In genomic region chr9:80658755-80659154, GRCm38 (mm10) we compare ENCODE assay signal across 22 mouse cellular contexts.
"Had no signal": no experiment of that assay in that cellular context is flagged by ENCODE, and none has a peak within 500 bp of the region (broad histone marks: within the 10 kb centered on the region; RNA-seq: fewer than 3 reads in every experiment).

No protein-coding gene starts in this region.

- DNase-seq: cerebellum, adult 2 months; cerebellum, adult 8-10 months; cerebellum, adult 9-10 months; cerebellum, adult 9-11 months; cerebellum, postnatal 10 days; cerebellum, postnatal 14 days; cerebellum, postnatal 25 days; cerebellum, postnatal 36 days; embryo, embryonic 11 days; forebrain, postnatal 0 days; gastrocnemius, adult 2 months; gastrocnemius, postnatal 10 days; gastrocnemius, postnatal 14 days; gastrocnemius, postnatal 25 days; gastrocnemius, postnatal 36 days; heart, adult 11 months; heart, adult 18-20 months; heart, adult 2 months had no signal

- ATAC-seq: forebrain, embryonic 13.5 days; forebrain, embryonic 14.5 days; forebrain, embryonic 15.5 days; forebrain, embryonic 16.5 days; forebrain, postnatal 0 days had no signal
